Mouse (Mus musculus) neural tube, postnatal 0 days (tissue): ENCODE data around the gene Gm10409. TPM values are rescaled to one million over a fixed set of nuclear protein-coding genes. Genes with fewer than 3 reads are reported as not detected.

Experiments used
- polyA plus RNA-seq: library from polyadenylated mRNA; unstranded; fragments of >200 nt; fragmentation: Nextera tagmentation; extraction: Ambion mirVana; gene quantifications from 2 replicates; pipeline ENCODE4 v1.2.1, GENCODE M21; 2015

The Gm10409 gene
- 19.3 and 21.4 TPM in 2 replicates for polyA plus RNA-seq

DNA sequence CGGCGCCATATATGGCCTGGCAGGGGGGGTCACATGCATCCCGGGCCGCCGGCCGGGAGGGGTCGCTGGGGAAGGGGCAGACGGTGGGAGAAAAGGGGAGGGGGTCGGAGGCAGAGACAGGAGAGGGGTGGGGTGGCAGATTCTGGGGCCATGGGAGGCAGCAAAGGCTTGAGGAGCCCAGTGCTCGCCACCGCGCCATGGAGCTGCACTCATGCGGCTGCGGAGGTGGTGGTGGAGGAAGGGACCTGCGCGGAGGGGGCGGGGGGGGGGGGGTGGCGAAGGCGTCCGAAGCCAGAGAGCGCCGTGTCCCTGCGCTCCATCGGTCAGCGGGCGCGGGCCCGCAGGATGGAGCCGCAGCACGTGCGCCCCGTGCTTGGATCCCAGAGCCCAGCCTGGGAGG, at the start of gene Gm10409:
TSS of gene Gm10409 (plus strand) at position 301 of the 400 bp plus-strand sequence.

GRCm38 (mm10) chr14:3394793-3395192, 17.6 kb upstream of the Gm10409 start, which contains the start of gene Gm10413:
Gm10413 (plus strand) TSS chr14:3395093.

GRCm38 (mm10) chr14:3427803-3428202, 15.4 kb downstream of the Gm10409 start, which contains the start of gene Gm3005:
Gm3005 (plus strand) TSS chr14:3428103.

DNA sequence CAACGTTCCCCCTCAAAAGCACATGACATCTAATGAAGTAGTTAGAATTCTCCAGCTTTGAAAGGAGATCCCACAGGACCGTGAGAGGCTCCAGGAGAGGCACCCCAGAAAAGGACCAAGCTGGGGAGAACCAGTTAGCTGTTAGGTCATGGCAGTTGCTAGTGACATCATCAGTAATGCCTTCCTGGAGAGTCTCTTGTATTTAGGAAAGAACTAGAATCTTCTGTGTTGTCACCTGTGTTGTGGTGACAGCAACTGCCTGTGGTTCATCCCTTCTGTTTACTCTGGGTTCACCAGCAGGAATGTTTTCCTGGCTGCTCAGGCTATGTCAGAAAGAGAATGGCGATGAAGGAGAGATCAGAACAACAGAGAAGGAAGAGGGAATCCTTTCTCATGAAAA, 36.7 kb downstream of the Gm10409 start, which contains the start of gene Gm10408:
TSS of gene Gm10408 (plus strand) at position 301 of the 400 bp plus-strand sequence.

Other genes starting within 250 kb of the Gm10409 start
- 0.41 and 0.50 TPM in 2 replicates for gene Gm5795, start 224.4 kb upstream of the Gm10409 start, polyA plus RNA-seq
- 35.0 and 44.1 TPM in 2 replicates for gene D830030K20Rik, start 204.1 kb upstream of the Gm10409 start, polyA plus RNA-seq
- 0.30 and 0.66 TPM in 2 replicates for gene Gm2956, start 80.0 kb upstream of the Gm10409 start, polyA plus RNA-seq
- not detected in 2 replicates for gene Gm10413, start 17.5 kb upstream of the Gm10409 start, polyA plus RNA-seq
- 9.0 and 12.6 TPM in 2 replicates for gene Gm3005, start 15.5 kb downstream of the Gm10409 start, polyA plus RNA-seq
- gene Gm10408, start 36.8 kb downstream of the Gm10409 start, polyA plus RNA-seq: 0.28 TPM in 1 of 2 replicates, not detected in the other
- gene Gm3012, start 221.9 kb downstream of the Gm10409 start, polyA plus RNA-seq: not detected in 2 replicates
- gene Gm3020, start 239.4 kb downstream of the Gm10409 start, polyA plus RNA-seq: 19.3 and 21.4 TPM in 2 replicates